Mouse (Mus musculus) left cerebral cortex, adult 18-20 months (tissue): Measurements from ENCODE around the gene Ptprj. TPM values are rescaled to one million over a fixed set of nuclear protein-coding genes. Genes with fewer than 3 reads are reported as not detected.
"Not testable (repeated sequence)": the region's sequence is repeated elsewhere in the genome, so short reads cannot be mapped to it uniquely, and the experiment has no call there.

Experiments
- DNase-seq, 2 experiments: peaks; one replicate each; pipeline ENCODE4 v3.0.0; 2021 to 2022; ENCODE audit warnings: low spot score in 2 of 2, mixed read lengths in 1 of 2
- total RNA-seq, 2 experiments: library from RNA; stranded (reverse); gene quantifications; 2 replicates each; pipeline ENCODE4 v1.2.3; 2021

Gene Ptprj
- total RNA-seq, 2 experiments from 2014 or later = 99.3 to 104 TPM

- not testable (repeated sequence) for DNase-seq
Measured at GRCm38 (mm10) chr2:90429782-90430181, 150.7 kb downstream of the Ptprj start.

- not testable (repeated sequence) for DNase-seq
Measured at GRCm38 (mm10) chr2:90428988-90429717, 151.3 kb downstream of the Ptprj start.

GRCm38 (mm10) chr2:90424937-90425336 is 155.5 kb downstream of the Ptprj start:
- not testable (repeated sequence) for DNase-seq

GRCm38 (mm10) chr2:90422282-90422681 is 158.2 kb downstream of the Ptprj start:
- DNase-seq = not testable (repeated sequence)

GRCm38 (mm10) chr2:90414110-90414821 is 166.2 kb downstream of the Ptprj start:
- not testable (repeated sequence) for DNase-seq

GRCm38 (mm10) chr2:90398633-90399107 is 181.8 kb downstream of the Ptprj start, which contains the start of gene Olfr1274-ps:
Gene Olfr1274-ps, plus strand, starts transcription at chr2:90398683.
- DNase-seq = not testable (repeated sequence)

Other genes starting within 250 kb of the Ptprj start
- gene Olfr1274-ps, start 182.0 kb downstream of the Ptprj start, total RNA-seq = not detected
- gene Nup160, start 96.6 kb upstream of the Ptprj start, total RNA-seq = 10 to 100 TPM; 12.0 to 12.6 TPM
- gene Fnbp4, start 164.7 kb upstream of the Ptprj start, total RNA-seq = 10 to 100 TPM; 48.5 to 50.2 TPM
- under 1 TPM; 0.53 to 0.63 TPM for gene Agbl2, start 202.1 kb upstream of the Ptprj start, total RNA-seq